Mouse (Mus musculus): ENCODE results near the gene Ctdsp1. TPM values are rescaled to one million over a fixed set of nuclear protein-coding genes. Genes with fewer than 3 reads are reported as not detected.
A peak's percentile ranks its signal among the peaks of the same experiment; 100 is the strongest.
"Not testable (repeated sequence)": the region's sequence is repeated elsewhere in the genome, so short reads cannot be mapped to it uniquely, and the experiment has no call there.

The Ctdsp1 gene
- polyA plus RNA-seq, 1 experiment from 2014 or later = 17.1 TPM

GRCm38 (mm10) chr1:74391844-74392441 is 634 bp downstream of the Ctdsp1 start:
- peaks cover 12% of the 10 kb centered on the region for H3K36me3 ChIP-seq (ENCODE audit: control insufficient read depth, insufficient read depth, low read length)
- peak overlapping the region; percentile 74 for H3K9ac ChIP-seq (replicated peaks; ENCODE audit: low read length)
- 0% methylated on average over 63 of the region's 63 CpGs for WGBS
- ATAC-seq (ENCODE audit: low FRiP score, low TSS enrichment) (peak; percentile 54), DNase-seq (peak; percentile 65)
- H3K9me3 ChIP-seq (ENCODE audit: control insufficient read depth, low read length) = no peaks in the 10 kb centered on the region
- H3K4me1 ChIP-seq (ENCODE audit: control insufficient read depth, insufficient read depth, low read length) = peaks cover 12% of the 10 kb centered on the region
- peak overlapping the region; percentile 68 for H3K27ac ChIP-seq (replicated peaks; ENCODE audit: low read depth, low read length)
- H3K27me3 ChIP-seq (ENCODE audit: control insufficient read depth, insufficient read depth, low read length) = peaks cover 8% of the 10 kb centered on the region; the same call in 1 of the 2 replicates
- H3K4me3 ChIP-seq (replicated peaks; ENCODE audit: low read depth, low read length) = peak overlapping the region; percentile 96
- peak overlapping the region; percentile 91 for H3K4me2 ChIP-seq (ENCODE audit: low read length)

GRCm38 (mm10) chr1:74392446-74392994 is 1.2 kb downstream of the Ctdsp1 start:
- Histone ChIP-seq H3K9ac (replicated peaks; ENCODE audit: low read length) (peak overlapping the region; percentile 74), H3K4me2 (ENCODE audit: low read length) (peak overlapping the region; percentile 91), H3K9me3 (ENCODE audit: control insufficient read depth, low read length) (no peaks in the 10 kb centered on the region), H3K27me3 (ENCODE audit: control insufficient read depth, insufficient read depth, low read length) (peaks cover 8% of the 10 kb centered on the region; the same call in 1 of the 2 replicates), H3K4me1 (ENCODE audit: control insufficient read depth, insufficient read depth, low read length) (peaks cover 12% of the 10 kb centered on the region), H3K27ac (replicated peaks; ENCODE audit: low read depth, low read length) (peak overlapping the region; percentile 68; the same call in 1 of the 2 replicates), H3K36me3 (ENCODE audit: control insufficient read depth, insufficient read depth, low read length) (peaks cover 12% of the 10 kb centered on the region), H3K4me3 (replicated peaks; ENCODE audit: low read depth, low read length) (peak overlapping the region; percentile 96)
- DNase-seq (peak; percentile 15), ATAC-seq (ENCODE audit: low FRiP score, low TSS enrichment) (peak; percentile 17; the same call in 1 of the 2 replicates)
- under 1% methylated on average over 16 of the region's 16 CpGs for WGBS

DNA sequence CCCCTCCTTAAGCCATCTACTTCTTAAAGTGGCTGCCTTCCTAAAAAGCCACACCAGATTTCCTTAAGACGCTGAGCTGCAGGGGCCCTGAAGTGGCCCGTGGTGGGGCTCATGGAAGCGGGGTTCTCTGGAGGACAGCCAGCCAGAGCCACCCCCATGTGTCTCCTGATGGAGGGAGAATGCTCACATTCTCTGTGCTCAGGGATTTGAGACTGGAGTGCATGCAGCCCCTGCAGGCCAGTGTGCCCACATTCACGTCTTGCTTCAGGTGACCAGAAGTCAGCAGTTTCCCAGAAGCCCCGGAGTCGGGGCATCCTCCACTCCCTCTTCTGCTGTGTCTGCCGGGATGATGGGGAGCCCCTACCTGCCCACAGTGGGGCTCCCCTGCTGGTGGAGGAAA is 1.7 kb downstream of the Ctdsp1 start:
- Histone ChIP-seq H3K27me3 (ENCODE audit: control insufficient read depth, insufficient read depth, low read length) (peaks cover 8% of the 10 kb centered on the region; the same call in 1 of the 2 replicates), H3K4me2 (ENCODE audit: low read length) (peak overlapping the region; percentile 91), H3K4me1 (ENCODE audit: control insufficient read depth, insufficient read depth, low read length) (peaks cover 12% of the 10 kb centered on the region), H3K9me3 (ENCODE audit: control insufficient read depth, low read length) (no peaks in the 10 kb centered on the region), H3K9ac (replicated peaks; ENCODE audit: low read length) (peak overlapping the region; percentile 74; the same call in 1 of the 2 replicates), H3K4me3 (replicated peaks; ENCODE audit: low read depth, low read length) (peak overlapping the region; percentile 96), H3K36me3 (ENCODE audit: control insufficient read depth, insufficient read depth, low read length) (peaks cover 12% of the 10 kb centered on the region), H3K27ac (replicated peaks; ENCODE audit: low read depth, low read length) (no peak overlapping the region)
- ATAC-seq (ENCODE audit: low FRiP score, low TSS enrichment) = no peak
- no peak for DNase-seq
- WGBS = 45% methylated on average over 7 of the region's 7 CpGs

GRCm38 (mm10) chr1:74393697-74394096 is 2.4 kb downstream of the Ctdsp1 start:
- no peak for ATAC-seq (ENCODE audit: low FRiP score, low TSS enrichment)
- H3K9ac ChIP-seq (replicated peaks; ENCODE audit: low read length) = no peak overlapping the region
- WGBS = 90% methylated on average over 9 of the region's 9 CpGs
- no peak overlapping the region for H3K4me3 ChIP-seq (replicated peaks; ENCODE audit: low read depth, low read length)
- no peak for DNase-seq
- H3K36me3 ChIP-seq (ENCODE audit: control insufficient read depth, insufficient read depth, low read length) = peaks cover 12% of the 10 kb centered on the region
- no peaks in the 10 kb centered on the region for H3K9me3 ChIP-seq (ENCODE audit: control insufficient read depth, low read length)
- peaks cover 12% of the 10 kb centered on the region for H3K4me1 ChIP-seq (ENCODE audit: control insufficient read depth, insufficient read depth, low read length)
- peaks cover 8% of the 10 kb centered on the region; the same call in 1 of the 2 replicates for H3K27me3 ChIP-seq (ENCODE audit: control insufficient read depth, insufficient read depth, low read length)
- no peak overlapping the region for H3K4me2 ChIP-seq (ENCODE audit: low read length)
- no peak overlapping the region for H3K27ac ChIP-seq (replicated peaks; ENCODE audit: low read depth, low read length)

DNA sequence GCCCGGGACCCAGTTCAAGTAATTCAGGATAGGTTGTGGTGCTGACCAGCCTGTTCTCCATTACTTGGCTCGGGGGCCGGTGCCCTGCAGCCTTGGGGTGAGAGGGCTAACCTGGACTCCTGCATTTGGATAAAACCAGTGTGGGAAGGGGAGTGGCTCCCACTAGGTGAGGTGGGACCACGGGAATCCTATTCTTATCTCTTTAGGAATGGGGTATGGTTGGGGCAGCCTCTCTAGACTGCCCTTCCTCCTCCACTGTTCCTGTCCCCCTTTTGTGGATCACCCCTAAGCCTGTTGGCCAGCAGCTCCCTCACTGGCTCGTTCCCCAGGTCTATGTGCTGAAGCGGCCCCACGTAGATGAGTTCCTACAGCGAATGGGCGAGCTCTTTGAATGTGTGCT is 3.0 kb downstream of the Ctdsp1 start:
- DNase-seq (no peak), ATAC-seq (ENCODE audit: low FRiP score, low TSS enrichment) (no peak)
- Histone ChIP-seq H3K36me3 (ENCODE audit: control insufficient read depth, insufficient read depth, low read length) (peaks cover 12% of the 10 kb centered on the region), H3K4me1 (ENCODE audit: control insufficient read depth, insufficient read depth, low read length) (peaks cover 12% of the 10 kb centered on the region), H3K27me3 (ENCODE audit: control insufficient read depth, insufficient read depth, low read length) (peaks cover 8% of the 10 kb centered on the region; the same call in 1 of the 2 replicates), H3K9ac (replicated peaks; ENCODE audit: low read length) (no peak overlapping the region), H3K4me3 (replicated peaks; ENCODE audit: low read depth, low read length) (no peak overlapping the region), H3K9me3 (ENCODE audit: control insufficient read depth, low read length) (no peaks in the 10 kb centered on the region), H3K27ac (replicated peaks; ENCODE audit: low read depth, low read length) (no peak overlapping the region), H3K4me2 (ENCODE audit: low read length) (no peak overlapping the region)
- WGBS = 92% methylated on average over 9 of the region's 9 CpGs

- Histone ChIP-seq H3K9ac (replicated peaks; ENCODE audit: low read length) (no peak overlapping the region), H3K27ac (replicated peaks; ENCODE audit: low read depth, low read length) (no peak overlapping the region), H3K27me3 (ENCODE audit: control insufficient read depth, insufficient read depth, low read length) (peaks cover 8% of the 10 kb centered on the region; the same call in 1 of the 2 replicates), H3K9me3 (ENCODE audit: control insufficient read depth, low read length) (no peaks in the 10 kb centered on the region), H3K4me1 (ENCODE audit: control insufficient read depth, insufficient read depth, low read length) (peaks cover 12% of the 10 kb centered on the region), H3K4me3 (replicated peaks; ENCODE audit: low read depth, low read length) (no peak overlapping the region), H3K36me3 (ENCODE audit: control insufficient read depth, insufficient read depth, low read length) (peaks cover 12% of the 10 kb centered on the region), H3K4me2 (ENCODE audit: low read length) (no peak overlapping the region)
- 93% methylated on average over 15 of the region's 15 CpGs for WGBS
- no peak for ATAC-seq (ENCODE audit: low FRiP score, low TSS enrichment)
- no peak for DNase-seq
Observed at GRCm38 (mm10) chr1:74394858-74395257, 3.5 kb downstream of the Ctdsp1 start.

- Histone ChIP-seq H3K27ac (replicated peaks; ENCODE audit: low read depth, low read length) (no peak overlapping the region), H3K36me3 (ENCODE audit: control insufficient read depth, insufficient read depth, low read length) (peaks cover 12% of the 10 kb centered on the region), H3K9me3 (ENCODE audit: control insufficient read depth, low read length) (no peaks in the 10 kb centered on the region), H3K4me1 (ENCODE audit: control insufficient read depth, insufficient read depth, low read length) (peaks cover 12% of the 10 kb centered on the region), H3K4me2 (ENCODE audit: low read length) (no peak overlapping the region), H3K9ac (replicated peaks; ENCODE audit: low read length) (no peak overlapping the region), H3K4me3 (replicated peaks; ENCODE audit: low read depth, low read length) (no peak overlapping the region), H3K27me3 (ENCODE audit: control insufficient read depth, insufficient read depth, low read length) (peaks cover 4% of the 10 kb centered on the region; the same call in 1 of the 2 replicates)
- WGBS = 91% methylated on average over 13 of the region's 13 CpGs
- no peak for DNase-seq
- no peak for ATAC-seq (ENCODE audit: low FRiP score, low TSS enrichment)
Observed at GRCm38 (mm10) chr1:74395290-74395689, 4.0 kb downstream of the Ctdsp1 start.

GRCm38 (mm10) chr1:74396456-74397222 is 5.3 kb downstream of the Ctdsp1 start:
- not testable (repeated sequence) for H3K9me3 ChIP-seq (ENCODE audit: control insufficient read depth, low read length); ATAC-seq (ENCODE audit: low FRiP score, low TSS enrichment); DNase-seq; H3K27me3 ChIP-seq (ENCODE audit: control insufficient read depth, insufficient read depth, low read length); H3K27ac ChIP-seq (replicated peaks; ENCODE audit: low read depth, low read length)
- Histone ChIP-seq H3K4me1 (ENCODE audit: control insufficient read depth, insufficient read depth, low read length) (peaks cover 12% of the 10 kb centered on the region), H3K4me2 (ENCODE audit: low read length) (peak overlapping the region; percentile 61), H3K9ac (replicated peaks; ENCODE audit: low read length) (peak overlapping the region; percentile 48; the same call in 1 of the 2 replicates), H3K4me3 (replicated peaks; ENCODE audit: low read depth, low read length) (peak overlapping the region; percentile 36), H3K36me3 (ENCODE audit: control insufficient read depth, insufficient read depth, low read length) (peaks cover 12% of the 10 kb centered on the region)
- 8% methylated on average over 11 of the region's 12 CpGs for WGBS
